Mouse (Mus musculus): ENCODE results near the gene Pkd1l3.

Gene Pkd1l3

GRCm38 (mm10) chr8:109614243-109615210 is at the start of gene Pkd1l3:
TSS of gene Pkd1l3 (plus strand) at chr8:109614517.
- DNase-seq: no peak

GRCm38 (mm10) chr8:109564766-109565165 is 49.6 kb upstream of the Pkd1l3 start:
- DNase-seq: no peak

DNA sequence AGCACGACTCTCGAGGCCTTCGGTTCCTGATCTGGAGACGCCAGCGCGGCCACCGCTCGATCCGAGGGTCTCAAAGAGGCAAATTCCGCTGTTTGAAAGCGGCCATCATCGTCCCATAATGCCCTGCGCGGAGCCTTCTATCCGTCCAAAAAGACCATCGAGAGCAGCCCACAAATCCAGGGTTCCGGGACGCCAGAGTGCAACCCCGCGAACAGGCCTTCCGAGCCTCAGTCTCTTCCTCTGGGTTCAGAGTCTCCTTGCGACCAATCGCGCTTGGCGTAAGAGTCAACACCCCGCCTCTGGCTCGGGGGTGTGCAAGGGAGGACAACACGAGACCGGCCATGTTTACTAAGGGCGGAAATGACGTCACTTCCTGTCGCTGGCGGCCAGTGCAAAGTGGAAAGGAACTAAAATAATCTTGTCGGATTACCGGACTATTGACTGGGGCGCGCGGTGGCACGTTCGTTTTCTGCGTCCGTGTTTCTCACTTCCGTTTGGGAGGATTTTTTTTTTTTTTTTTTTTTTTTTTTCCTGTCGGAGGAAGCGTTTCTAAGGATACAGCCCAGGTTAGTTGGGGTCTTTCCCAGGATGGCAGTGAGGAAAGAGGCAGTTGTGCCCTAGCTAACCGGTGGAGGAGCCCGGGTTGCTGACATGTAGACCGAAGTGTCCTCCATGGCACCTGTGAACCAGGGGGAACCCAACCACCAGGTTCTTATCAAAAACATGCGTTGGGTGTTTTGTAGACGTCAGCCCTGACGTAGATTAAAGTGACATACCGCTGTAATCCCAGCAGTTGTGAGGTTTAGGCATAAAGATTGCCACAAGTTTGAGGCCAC is 48.6 kb upstream of the Pkd1l3 start, which contains the start of the genes Dhx38 and Txnl4b:
Gene Dhx38, minus strand, starts transcription at position 364 of the 836 bp plus-strand sequence.
Gene Txnl4b, plus strand, starts transcription at position 395 of the 836 bp plus-strand sequence.
- peak; percentile 96 for DNase-seq

DNA sequence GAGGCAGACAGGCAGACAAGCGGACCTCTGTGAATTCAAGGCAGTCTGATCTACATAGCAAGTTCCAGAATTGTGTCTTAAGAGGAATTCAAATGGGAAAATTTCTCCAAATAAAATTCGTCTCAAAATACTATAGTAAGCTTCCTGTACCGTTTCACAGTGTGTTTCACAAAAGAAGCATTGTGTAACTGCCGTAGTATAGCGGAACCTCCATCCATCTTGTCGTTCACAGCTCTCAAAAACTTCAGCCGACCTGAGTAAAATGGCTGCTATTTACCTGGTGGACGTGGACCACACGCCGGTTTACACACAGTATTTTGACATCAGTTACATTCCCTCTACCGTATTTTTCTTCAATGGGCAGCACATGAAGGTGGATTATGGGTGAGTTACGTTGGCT is 43.2 kb upstream of the Pkd1l3 start:
- DNase-seq: no peak

- DNase-seq: no peak
These were observed 38.0 kb upstream of the Pkd1l3 start for GRCm38 (mm10) chr8:109576311-109576710.

DNA sequence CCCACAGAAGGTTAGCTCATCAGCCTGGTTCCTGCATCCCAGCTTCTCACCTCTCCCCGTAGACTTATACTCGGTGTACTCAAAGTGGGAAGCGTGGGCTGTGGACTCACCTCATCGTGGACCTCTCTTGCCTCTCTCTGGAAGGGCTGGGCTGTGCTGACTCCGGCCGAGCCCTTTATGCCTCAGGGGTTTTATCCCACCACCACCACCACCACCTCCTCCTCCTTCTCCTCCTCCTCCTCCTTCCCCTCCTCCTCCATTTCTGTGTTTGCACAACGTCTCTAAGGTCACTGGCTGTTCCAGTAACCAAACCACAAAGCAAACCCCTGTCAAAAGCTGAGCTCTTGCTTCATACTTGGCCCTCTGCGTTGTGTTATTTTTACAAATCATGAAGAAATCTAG is 35.4 kb upstream of the Pkd1l3 start, which contains the start of gene Hp:
Gene Hp, minus strand, starts transcription at position 273 of the 402 bp plus-strand sequence.
- DNase-seq: no peak

GRCm38 (mm10) chr8:109584293-109584692 is 30.0 kb upstream of the Pkd1l3 start:
- DNase-seq: no peak

- DNase-seq: no peak
These were observed 29.5 kb upstream of the Pkd1l3 start for GRCm38 (mm10) chr8:109584830-109585229.

GRCm38 (mm10) chr8:109585652-109586051 is 28.7 kb upstream of the Pkd1l3 start:
- DNase-seq: no peak

- DNase-seq: no peak
These were observed 27.3 kb upstream of the Pkd1l3 start for GRCm38 (mm10) chr8:109586972-109587504.

DNA sequence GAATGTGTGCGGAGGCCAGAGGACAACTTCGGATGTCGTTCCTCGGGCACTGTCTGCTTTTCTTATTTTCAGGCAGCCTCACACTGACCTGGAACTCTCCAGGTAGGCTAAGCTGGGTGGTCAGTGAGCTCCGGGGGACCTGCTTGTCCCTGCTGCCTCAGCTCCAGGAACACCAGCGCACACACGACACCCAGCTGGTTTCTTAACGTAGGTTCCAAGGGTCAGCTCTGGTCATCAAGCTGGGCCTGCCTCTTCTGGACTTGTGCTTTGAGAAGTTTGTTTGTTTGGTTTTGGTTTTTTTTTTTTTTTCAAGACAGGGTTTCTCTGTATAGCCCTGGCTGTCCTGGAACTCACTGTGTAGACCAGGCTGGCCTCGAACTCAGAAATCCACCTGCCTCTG is 23.4 kb upstream of the Pkd1l3 start:
- no peak for DNase-seq

DNA sequence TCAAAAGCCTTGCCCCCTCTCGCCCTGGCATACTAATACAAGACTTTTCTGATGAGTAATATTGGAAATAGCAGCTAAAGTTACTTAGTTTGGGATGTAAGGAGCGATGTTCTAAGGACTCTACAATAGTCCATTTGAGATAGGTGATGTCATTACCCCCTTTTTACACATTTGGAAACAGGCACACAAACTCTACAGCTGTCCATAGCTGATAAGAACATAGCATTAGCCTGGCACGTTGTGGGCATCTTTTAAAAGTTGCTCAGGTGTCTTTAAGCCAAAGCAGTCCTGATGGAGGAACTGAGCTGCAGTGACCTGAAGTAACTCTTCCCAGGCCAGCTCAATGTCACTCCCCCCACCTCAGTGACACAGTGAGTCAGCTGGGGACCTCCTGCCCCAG is 22.9 kb upstream of the Pkd1l3 start:
- DNase-seq: no peak

GRCm38 (mm10) chr8:109592164-109592563 is 22.2 kb upstream of the Pkd1l3 start:
- no peak for DNase-seq

DNA sequence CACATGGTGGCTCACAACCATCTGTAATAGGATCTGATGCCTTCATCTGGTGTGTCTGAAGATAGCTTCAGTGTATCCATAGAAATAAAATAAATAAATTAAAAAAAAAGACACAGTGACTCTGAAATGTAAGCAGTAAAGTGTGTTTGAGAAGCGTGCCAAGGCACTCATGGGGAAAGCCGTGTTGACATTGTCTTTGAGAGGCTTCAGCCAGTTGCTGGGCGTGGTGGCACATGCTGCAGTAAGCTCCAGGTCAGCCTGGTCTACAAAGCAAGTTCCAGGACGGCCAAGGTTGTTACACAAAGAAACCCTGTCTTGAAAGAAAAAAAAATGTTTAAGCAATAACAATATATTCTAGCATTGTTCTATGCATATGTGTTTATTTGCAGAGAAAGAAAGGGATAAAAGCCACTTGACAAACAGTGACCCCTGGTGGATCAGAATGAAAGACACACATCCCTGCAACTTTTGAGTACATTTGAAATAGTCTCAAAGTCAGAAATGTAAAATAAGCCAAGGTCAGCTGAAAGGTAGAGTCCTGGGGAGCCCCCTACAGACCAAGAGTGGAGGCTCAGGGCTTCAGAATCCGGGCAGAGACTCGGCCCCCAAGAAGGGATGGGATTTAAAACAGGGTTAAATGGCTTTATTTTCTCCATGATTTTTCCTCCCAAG is 21.1 kb upstream of the Pkd1l3 start:
- DNase-seq: no peak

GRCm38 (mm10) chr8:109595854-109596253 is 18.5 kb upstream of the Pkd1l3 start:
- peak; percentile 60 for DNase-seq

DNA sequence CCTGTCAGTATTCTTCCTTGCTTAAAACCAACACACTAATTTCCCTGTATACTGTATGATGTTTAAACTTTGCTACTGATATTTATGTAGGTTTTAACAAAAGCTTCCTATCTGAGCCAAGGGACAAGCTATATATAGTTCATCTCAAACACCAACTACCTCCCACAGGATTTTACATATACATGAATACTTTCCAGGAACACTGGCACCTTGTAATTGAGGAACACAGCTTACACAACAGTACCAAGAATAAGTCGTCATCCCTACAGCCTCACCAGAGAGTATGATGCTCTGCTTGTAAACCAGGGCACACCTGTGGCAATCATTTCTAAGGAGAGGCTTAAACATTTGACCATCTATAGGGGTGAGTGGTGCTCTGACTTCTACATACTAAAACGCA is 7.6 kb upstream of the Pkd1l3 start:
- no peak for DNase-seq

DNA sequence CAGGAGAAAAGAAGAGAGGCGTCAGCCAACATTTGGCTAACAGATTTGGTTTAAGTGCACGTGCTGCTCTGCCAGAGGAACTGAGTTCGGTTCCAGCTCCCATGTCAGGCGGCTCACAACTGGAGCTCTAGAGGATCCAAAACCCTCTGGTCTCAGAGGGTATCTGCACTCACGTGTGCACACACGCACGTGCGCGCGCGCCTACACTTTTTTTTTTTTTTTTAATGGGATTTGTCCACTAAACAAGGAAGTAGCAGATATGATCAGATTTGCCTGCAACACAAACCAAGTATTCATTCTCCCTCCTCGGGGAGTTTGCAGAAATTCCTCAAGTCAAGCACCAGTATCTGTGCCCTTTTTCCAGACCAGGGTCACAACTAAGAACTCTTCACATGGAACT is 6.7 kb upstream of the Pkd1l3 start:
- DNase-seq: no peak

GRCm38 (mm10) chr8:109608271-109609152 is 5.8 kb upstream of the Pkd1l3 start, which contains the start of gene Dhodh:
TSS of gene Dhodh (minus strand) at chr8:109608673.
- peak; percentile 94 for DNase-seq

DNA sequence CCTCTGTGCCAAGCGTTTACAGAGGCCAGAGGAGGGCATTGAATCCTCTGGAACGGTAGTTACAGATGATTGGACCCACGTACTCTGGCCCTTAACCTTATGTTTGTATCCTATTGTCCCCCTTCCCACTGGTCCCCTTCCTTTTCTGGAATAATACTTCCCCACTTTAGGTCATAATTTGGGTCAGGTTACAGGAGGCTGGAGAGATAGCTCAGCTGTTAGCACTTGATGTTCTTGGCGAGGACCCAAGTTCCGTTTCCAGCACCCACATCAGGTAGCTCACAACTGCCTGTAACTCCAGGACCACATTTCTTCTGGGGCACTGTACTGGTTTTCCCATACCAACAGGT is 5.2 kb upstream of the Pkd1l3 start:
- no peak for DNase-seq

DNA sequence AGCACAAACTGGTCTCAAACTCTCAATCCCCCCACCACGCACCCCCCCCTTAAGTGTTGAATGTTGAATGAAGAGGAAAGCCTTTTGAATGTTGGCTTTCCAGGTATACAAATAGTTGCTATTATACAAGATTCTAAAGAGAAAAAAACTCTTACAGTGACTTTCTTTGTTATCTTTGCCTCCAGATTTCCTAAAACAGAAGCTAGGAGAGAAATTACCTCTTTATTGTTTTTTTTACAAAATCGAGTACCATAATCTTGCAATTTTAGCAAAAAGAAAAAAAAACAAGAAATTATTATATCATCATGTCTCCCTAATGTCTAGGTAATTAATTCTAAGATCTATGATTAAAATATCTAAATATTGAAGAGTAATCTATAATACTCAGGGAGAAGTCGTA is 1.3 kb downstream of the Pkd1l3 start:
- no peak for DNase-seq

GRCm38 (mm10) chr8:109628638-109629037 is 14.3 kb downstream of the Pkd1l3 start:
- no peak for DNase-seq

GRCm38 (mm10) chr8:109632498-109632897 is 18.2 kb downstream of the Pkd1l3 start:
- DNase-seq: no peak
